Mouse (Mus musculus) inflammation-experienced regulatory T-cells (primary cell): ENCODE results near the gene Zfp72. TPM values are rescaled to one million over a fixed set of nuclear protein-coding genes. Genes with fewer than 3 reads are reported as not detected.

ENCODE experiments used
- polyA plus RNA-seq, 2 experiments: library from polyadenylated mRNA; unstranded; fragments of 100-300 nt; shearing (Covaris generic); gene quantifications; one replicate each; pipeline ENCODE4 v1.2.1; 2017

Gene Zfp72
- 1 to 10 TPM; 2.2 to 3.1 TPM for polyA plus RNA-seq

DNA sequence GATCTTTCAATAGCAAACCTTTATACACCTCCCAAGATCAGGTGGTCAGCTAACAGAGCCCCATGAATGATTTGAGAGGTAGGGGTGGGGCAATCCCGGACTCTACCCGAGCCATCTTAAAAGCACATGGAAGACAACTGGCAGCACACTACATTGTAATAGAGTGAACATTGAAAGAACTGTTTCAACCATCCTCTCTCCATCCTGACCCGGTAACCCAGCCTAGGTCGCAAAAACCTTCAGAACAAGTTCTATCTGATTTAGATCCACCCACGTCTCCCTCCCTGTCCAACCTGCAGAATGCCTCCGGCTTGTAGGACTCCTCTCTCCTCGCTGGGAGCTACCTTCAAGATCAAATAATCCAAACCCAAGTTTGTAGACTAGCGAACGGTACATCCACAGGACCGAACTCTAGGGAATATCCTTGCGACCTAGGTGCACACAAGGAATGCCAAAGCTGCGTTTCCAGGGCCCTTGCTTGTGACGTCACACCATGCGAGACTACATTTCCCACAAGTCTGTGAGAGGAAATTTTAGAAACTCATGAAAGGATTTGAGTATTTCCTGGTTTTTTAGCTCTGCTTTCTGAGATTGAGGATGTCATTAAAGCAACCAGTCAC is at the start of gene Zfp72:
TSS of gene Zfp72 (minus strand) at position 466 of the 620 bp plus-strand sequence.

DNA sequence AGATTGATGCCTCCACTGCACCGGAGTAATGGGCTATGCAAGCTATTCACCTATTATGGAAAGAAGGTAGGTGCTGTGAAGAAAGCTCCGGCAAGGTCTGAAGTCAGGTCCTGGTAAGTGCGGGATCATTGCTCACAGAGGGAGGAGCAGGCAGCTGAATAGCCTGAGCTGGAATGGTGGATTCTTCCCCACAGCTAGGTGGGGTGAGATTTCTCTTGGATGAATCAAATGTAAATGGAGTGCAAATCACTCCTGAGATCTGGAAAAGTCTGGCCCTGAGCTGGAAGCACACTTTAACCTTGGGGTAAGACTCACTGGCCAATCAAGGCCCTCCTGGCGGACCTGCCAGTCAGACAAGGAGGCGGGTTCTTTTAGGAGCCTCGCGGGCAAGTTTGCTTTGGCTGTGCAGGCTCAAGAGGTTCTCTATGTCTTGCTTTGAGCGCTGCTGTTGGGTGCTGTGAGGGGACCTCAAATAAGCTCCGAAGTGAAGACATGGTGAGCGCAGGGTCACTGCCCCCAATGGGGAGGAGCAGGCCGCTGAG is 8.7 kb upstream of the Zfp72 start, which contains the start of gene Ftl1-ps1:
TSS of gene Ftl1-ps1 (plus strand) at position 397 of the 542 bp plus-strand sequence.

GRCm38 (mm10) chr13:74363859-74364235 is 26.8 kb downstream of the Zfp72 start, which contains the start of gene Lrrc14b:
Gene Lrrc14b (minus strand): TSS chr13:74364005.

DNA sequence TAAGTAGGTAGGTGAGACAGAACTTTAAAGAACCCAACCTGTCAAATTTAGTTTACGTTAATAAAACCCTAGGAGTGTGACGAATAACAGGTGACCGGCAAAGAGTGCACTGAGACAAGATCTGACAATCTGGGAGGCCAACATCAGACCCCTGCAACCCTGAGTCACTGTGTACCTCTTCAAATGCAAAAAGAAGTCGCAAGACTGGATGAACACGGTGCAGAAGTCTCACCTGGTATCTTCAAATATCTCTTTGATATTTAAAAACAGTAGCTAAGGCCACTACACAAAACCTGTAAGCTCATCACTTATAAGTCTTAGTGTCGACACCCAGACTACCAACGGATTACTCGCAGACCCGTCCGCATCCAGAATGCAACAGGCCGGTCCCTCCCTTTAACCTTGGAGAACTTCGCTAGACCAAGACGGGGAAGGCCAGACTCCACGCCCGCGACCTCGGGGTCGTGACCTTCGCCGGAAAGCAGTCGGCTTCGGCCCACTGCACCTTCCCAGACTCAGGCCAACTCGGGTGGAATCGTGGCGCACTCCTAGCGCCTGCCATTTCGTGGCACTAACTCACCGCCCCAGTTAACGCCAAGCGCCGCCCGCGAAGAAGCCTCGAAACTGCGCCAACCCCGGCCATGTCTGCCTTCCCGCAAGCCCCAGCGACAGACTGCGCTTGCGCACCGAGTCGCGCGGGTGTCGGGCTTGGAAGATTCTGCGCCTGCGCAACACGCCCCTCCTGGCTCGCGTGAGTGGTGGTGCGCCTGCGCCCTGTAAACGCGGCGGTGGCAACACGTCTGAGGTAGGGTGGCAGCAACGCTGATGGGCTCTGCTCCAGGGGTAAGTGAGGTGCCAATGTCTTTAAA is 40.8 kb downstream of the Zfp72 start, which contains the start of the genes Sdha and Ccdc127:
TSS of gene Sdha (minus strand) at position 715 of the 869 bp plus-strand sequence.
TSS of gene Ccdc127 (plus strand) at position 744 of the 869 bp plus-strand sequence.

Other genes with a start within 250 kb of the Zfp72 start
- gene Exoc3, start 182.1 kb downstream of the Zfp72 start, polyA plus RNA-seq, result 10 to 100 TPM; 82.4 to 88.8 TPM
- under 1 TPM; 0.20 to 0.89 TPM for gene Ahrr, start 98.5 kb downstream of the Zfp72 start, polyA plus RNA-seq
- gene Pdcd6, start 73.3 kb downstream of the Zfp72 start, polyA plus RNA-seq, result 100 to 1,000 TPM; 157 to 173 TPM
- 100 to 1,000 TPM; 303 to 309 TPM for gene Sdha, start 40.6 kb downstream of the Zfp72 start, polyA plus RNA-seq
- gene Ccdc127, start 40.5 kb downstream of the Zfp72 start, polyA plus RNA-seq, result 10 to 100 TPM; 32.4 to 40.7 TPM
- not detected for gene Lrrc14b, start 26.8 kb downstream of the Zfp72 start, polyA plus RNA-seq
- gene Ftl1-ps1, start 8.9 kb upstream of the Zfp72 start, polyA plus RNA-seq, result 10 to 100 TPM; 45.4 to 50.9 TPM
- 10 to 100 TPM; 18.3 to 20.8 TPM for gene Zfp825, start 103.2 kb upstream of the Zfp72 start, polyA plus RNA-seq
- 100 to 1,000 TPM; 117 to 133 TPM for gene Erap1, start 248.7 kb upstream of the Zfp72 start, polyA plus RNA-seq